Mouse (Mus musculus): ENCODE measurements around the gene Smoc2.

Smoc2 gene

DNA sequence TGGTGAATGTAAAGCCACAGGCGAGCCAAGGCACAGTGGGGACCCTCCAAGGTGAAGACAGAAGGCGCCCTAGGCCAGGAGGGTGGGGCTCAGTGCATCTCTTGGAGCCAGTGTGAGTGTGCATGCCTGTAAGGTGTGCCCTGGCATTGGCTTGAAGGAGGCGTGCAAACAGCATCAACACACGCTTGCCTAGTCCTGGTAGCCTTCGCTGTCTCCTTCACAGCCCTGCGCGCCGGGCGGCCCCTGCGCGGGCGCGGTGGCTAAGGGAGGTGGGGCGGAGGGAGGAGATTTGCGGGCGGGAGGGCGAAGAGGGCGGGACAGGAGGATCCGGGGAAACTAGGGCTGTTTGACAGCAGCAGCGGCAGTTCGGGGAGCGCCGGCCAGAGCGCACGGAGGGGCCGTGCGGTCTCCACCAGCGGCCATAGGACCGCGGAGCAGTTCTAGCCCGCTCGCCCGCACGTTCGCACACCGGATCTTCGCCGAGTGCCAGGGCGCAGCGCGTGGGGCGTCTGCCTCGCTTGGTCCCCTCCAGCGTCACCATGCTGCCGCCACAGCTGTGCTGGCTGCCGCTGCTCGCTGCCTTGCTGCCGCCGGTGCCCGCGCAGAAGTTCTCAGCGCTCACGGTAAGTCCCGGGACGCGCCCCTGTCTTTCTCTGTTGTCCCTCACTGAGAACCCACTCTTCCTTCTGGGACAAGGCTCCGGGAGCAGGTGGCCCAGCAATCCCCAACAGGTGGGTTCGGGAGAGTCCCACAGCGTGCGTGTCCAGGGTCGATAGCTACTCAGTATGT, at the start of gene Smoc2:
Gene Smoc2, plus strand, starts transcription at position 330 of the 789 bp plus-strand sequence.
- peak; percentile 52; the same call in 1 of the 2 replicates for ATAC-seq (ENCODE audit: low TSS enrichment)

- ATAC-seq (ENCODE audit: low TSS enrichment) = no peak
These were observed 48.4 kb upstream of the Smoc2 start for GRCm38 (mm10) chr17:14230698-14231430.

DNA sequence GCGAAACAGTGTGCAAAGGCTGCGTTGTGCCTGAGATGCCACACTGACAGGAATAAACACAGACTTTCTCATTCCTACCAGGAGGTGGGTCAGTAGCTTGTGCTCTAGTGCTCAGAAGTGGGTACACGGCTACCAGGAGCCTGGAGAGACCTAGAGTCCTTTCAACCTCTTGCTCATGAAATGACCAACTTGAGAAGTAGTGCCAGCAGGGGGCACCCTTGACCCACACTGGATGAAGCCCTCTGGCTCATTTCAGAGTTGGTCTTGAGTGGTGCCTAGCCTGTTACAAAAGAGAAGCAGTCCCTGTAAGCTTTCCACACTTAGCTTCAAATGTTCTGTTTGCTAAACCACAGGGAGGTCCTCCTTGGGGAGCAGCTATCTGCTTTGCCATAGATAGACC, 46.7 kb upstream of the Smoc2 start:
- peak; percentile 78 for ATAC-seq (ENCODE audit: low TSS enrichment)

DNA sequence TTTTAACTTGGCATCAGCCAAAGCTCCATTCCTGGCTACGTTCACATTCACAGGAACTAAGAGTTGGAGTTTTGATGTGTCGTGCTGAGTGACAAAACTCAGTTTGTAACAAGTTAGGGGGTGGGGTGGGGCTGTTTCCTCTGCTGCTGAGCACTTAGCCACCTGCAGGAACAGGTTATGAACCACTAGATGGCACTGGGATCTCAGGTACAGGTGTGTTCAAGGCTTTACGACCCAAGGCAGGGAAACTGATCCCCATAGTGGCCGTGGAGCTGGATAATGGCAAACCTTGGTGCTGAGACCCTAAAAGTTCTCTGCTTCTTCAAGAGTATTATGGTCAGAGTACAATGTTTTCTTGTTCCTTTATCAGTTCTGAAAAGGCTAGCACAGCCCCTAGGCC, 45.6 kb upstream of the Smoc2 start:
- no peak for ATAC-seq (ENCODE audit: low TSS enrichment)

GRCm38 (mm10) chr17:14234774-14235389, 44.4 kb upstream of the Smoc2 start:
- no peak for ATAC-seq (ENCODE audit: low TSS enrichment)

- ATAC-seq (ENCODE audit: low TSS enrichment) = no peak
These were observed 42.2 kb upstream of the Smoc2 start for GRCm38 (mm10) chr17:14237134-14237533.

DNA sequence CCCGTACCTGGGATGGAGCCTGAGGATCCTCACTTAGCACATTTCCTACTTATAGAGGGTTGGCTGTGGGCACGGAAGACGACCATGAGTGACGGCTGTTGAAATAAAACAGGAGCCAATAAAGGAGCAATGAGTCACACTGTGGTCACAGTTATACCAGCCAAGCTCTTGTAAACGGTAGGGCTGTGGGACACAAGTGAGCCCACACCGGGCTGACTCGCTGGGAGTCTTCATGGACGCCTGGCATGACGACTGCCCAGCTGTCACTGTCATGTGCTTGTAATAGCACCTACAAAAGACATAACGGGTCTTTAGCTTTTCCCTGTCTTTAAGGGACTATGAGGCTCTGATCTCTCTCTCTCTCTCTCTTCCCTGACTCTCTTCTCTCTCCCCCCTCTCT, 39.3 kb upstream of the Smoc2 start:
- ATAC-seq (ENCODE audit: low TSS enrichment) = no peak

GRCm38 (mm10) chr17:14242634-14243033, 36.7 kb upstream of the Smoc2 start:
- ATAC-seq (ENCODE audit: low TSS enrichment) = no peak

- no peak for ATAC-seq (ENCODE audit: low TSS enrichment)
These were observed 34.9 kb upstream of the Smoc2 start for GRCm38 (mm10) chr17:14244195-14244965.

DNA sequence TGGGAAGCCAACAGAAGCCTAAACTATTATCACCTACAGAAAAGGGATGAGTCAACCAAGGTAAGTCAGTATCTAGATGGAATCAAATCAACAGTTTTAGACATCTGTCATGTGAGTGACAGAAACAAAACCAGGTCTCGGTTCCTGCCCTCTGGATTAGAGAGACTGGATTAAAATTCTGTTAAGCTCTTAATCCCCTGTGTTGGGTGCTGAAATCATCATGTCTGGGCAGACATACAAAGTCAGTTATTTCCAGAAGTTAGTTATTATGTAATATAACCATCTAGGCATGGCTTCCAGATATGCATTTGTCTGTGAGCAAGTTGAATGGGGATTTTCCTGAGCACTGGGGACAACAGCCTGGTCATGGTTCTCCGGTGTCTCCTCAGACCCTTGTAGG, 33.0 kb upstream of the Smoc2 start:
- ATAC-seq (ENCODE audit: low TSS enrichment) = no peak

DNA sequence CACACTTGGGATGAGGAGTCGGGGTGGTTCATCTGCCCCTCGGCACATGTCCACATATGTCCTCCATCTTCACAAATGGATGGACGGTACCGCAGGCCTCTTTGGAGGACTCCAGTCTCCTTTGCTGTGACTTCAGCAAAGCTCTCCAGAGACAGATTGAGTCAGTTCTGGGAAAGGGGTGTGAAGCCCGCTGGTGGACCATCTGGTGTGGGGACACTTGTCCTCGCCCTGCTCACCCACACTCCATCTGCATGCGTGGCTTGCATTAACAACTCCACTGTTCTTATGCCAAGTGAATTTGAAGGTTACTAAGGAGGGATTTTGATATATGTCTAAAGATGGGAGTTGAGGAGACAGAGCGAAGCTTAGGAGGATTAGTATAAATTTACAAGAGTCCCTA, 31.4 kb upstream of the Smoc2 start:
- ATAC-seq (ENCODE audit: low TSS enrichment) = peak; percentile 81

DNA sequence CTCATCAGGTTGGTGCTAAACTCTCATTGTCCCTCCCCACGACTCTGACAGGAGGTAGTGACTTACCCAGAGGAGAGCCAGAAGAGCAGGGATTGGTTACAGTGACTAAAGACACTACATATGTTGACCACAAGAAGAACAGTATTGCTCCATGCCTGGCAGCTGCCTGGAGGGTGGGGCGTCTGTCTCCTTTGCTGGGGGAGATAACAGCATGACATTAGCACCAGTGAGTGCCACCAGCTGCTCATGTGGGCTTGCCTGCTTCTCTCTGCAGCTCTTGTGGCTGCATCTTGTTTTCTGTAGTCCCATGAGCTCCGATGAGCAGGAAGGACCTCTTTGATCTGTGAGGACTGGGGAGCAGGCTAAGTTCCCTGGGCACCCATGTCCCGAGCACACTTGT, 29.7 kb upstream of the Smoc2 start:
- no peak for ATAC-seq (ENCODE audit: low TSS enrichment)

DNA sequence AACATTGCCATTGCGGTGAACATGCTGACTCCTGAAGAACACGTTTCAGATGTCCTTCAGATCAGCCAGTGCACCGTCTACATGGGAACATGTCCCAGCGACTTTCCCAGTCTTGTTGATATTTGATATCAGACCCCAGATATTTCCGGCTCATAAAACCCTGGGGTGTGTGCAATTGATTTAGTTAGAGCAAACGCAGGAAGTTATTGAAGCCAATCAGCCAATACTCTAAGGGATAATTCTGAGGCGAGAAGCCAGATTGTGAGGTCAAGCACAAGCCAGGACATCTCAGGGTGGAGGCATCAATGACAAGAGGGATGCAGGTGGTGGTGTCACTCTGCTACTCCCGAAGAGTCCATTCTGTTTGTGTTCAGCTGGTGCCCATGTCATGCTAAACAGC, 28.9 kb upstream of the Smoc2 start:
- no peak for ATAC-seq (ENCODE audit: low TSS enrichment)

DNA sequence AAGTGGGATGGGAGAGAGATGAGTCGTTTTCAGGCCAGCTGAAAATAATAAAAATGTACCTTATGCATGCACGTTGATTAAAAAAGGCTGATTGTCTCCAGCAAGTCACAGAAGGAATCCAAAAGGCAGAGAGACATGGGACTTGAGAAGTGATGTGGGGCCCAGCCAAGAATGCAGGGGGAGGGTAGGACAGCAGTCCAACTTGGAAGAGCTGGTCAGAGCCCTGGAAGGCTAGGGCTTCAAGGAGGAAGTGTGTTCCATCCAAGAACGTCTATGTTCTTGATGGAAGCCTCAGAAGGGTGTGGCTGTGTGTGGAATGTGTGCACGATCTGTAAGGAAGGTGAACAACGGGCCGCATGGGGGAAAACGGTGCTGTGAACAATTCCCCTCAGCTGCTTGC, 26.9 kb upstream of the Smoc2 start:
- ATAC-seq (ENCODE audit: low TSS enrichment) = no peak

DNA sequence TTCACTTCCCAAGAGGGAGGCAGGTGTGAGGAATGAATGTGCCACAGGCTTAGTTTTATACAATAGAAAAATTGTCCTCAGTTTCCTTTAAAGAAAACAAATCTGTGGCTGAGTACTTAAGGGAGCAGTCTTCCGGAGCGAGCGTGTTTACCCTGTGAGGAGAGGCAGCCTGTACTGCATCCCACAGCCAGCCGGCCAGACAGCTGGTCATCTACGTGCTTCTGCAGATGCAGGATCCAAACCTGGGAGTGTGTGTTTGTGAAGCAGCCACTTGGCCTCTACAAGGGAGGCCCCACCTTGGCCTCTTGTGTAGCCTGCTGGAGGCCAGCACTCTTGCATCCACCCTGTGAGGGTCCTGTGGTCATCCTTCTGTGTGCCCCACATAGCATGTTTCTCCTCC, 24.7 kb upstream of the Smoc2 start:
- no peak for ATAC-seq (ENCODE audit: low TSS enrichment)

GRCm38 (mm10) chr17:14257799-14258520, 21.3 kb upstream of the Smoc2 start:
- no peak for ATAC-seq (ENCODE audit: low TSS enrichment)

DNA sequence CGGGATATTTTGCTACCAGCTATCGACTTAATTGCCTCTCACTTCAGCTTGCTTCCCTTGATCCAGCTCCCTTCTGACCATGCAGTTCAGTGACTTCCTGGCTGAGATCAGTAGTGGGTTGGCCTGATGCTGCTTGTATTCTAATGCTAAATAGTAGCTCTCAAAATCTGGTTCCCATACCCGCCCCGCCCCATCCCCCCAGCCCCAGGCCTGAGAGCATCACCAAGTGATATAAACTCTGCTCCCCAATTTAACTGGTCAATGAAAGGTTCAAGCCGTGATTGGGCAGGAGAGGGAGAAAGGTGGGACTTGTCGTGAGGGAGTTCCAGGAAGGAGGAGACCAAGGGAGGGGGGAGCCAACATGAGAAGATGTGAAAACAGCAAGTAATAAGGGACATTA, 20.4 kb upstream of the Smoc2 start:
- no peak for ATAC-seq (ENCODE audit: low TSS enrichment)

- no peak for ATAC-seq (ENCODE audit: low TSS enrichment)
These were observed 18.3 kb upstream of the Smoc2 start for GRCm38 (mm10) chr17:14260966-14261365.

DNA sequence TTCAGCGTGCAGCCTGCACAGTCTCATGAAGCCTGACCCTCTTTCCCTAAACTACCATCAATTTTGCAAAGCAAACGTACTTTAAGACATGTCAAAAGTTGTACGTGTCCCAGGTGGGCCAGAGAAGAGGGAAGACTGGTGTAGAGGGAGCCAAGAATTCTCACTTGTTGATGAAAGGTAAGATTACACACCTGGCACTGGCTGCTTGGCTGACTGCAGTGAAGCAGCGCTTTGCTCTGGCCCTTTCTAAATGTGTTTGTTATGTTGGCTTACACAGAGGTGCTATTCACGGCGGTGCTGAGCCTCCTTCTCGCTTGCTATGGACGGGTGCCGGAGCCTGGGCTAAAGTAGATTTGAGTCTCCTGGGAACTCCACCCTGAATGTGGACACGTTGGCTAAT, 17.1 kb upstream of the Smoc2 start:
- no peak for ATAC-seq (ENCODE audit: low TSS enrichment)

DNA sequence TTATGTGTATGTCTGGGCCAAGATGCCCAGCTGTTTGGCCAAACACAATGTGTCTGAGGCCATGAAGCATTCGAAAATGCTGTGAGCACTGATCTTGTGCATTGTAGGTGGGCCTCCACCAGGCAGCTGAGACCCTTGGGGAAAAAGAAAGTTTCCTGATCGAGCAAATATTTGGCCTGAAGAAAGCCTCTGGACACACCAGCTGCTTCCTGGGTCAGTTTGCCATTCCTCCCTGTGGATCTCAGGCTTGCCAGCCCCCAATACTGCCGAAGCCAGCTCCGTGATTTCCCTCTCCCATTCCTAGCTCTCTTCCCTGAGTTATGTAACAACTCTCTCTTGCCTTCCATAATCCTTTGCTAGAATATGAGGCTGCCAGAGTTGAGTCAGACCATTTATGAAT, 11.3 kb upstream of the Smoc2 start:
- no peak for ATAC-seq (ENCODE audit: low TSS enrichment)

DNA sequence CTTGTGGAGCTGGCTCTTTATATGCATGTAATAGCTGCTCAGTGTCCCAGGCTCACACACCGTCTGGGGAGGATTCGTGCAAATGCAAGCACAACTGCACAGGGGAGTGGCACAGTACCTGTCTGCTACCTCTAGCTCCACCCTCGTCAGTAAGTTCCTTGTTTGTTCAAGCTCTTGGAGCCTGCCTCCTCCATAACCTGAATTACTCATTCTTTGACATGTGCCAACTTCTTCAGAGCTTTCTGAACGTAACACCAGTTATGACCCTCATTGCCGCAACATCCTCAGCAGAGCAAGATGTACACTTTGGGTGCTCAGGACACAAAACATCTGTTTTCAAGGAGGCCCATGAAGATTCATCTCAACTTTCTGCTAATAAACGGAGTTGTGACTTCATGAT, 5.9 kb upstream of the Smoc2 start:
- no peak for ATAC-seq (ENCODE audit: low TSS enrichment)

- no peak for ATAC-seq (ENCODE audit: low TSS enrichment)
These were observed 2.0 kb upstream of the Smoc2 start for GRCm38 (mm10) chr17:14277310-14277709.

Data from frontal cortex, adult (tissue).